Mouse (Mus musculus) forebrain, embryonic 16.5 days (tissue): ENCODE measurements around the gene Skp2. TPM values are rescaled to one million over a fixed set of nuclear protein-coding genes. Genes with fewer than 3 reads are reported as not detected.

ENCODE experiments used
- ATAC-seq: fragments of 200-750 bp; cut with Nextera tagmentation; 2 replicates; pipeline ENCODE4 v1.8.0; 2017; ENCODE audit warnings: mild to moderate bottlenecking, moderate library complexity
- H3K27ac ChIP-seq: fragments of 300-500 bp; sonication (generic); 2 replicates; pipeline ENCODE4 v1.5.1; 2014; ENCODE audit warnings: low read length, control low read depth
- H3K27me3 ChIP-seq: fragments of 300-500 bp; sonication (generic); replicated peaks from 2 replicates; pipeline ENCODE4 v1.6.1; 2014; ENCODE audit warnings: low read length; ENCODE audit not compliant: control insufficient read depth, insufficient read depth
- H3K36me3 ChIP-seq: fragments of 300-500 bp; sonication (generic); 2 replicates; pipeline ENCODE4 v1.6.1; 2014; ENCODE audit not compliant: control insufficient read depth, insufficient read depth
- H3K4me1 ChIP-seq: fragments of 300-500 bp; sonication (generic); replicated peaks from 2 replicates; pipeline ENCODE4 v1.6.1; 2014; ENCODE audit warnings: low read length; ENCODE audit not compliant: control insufficient read depth, insufficient read depth
- H3K4me2 ChIP-seq: fragments of 300-500 bp; sonication (generic); 2 replicates; pipeline ENCODE4 v1.6.1; 2014; ENCODE audit warnings: mild to moderate bottlenecking, low read length, control low read depth
- H3K4me3 ChIP-seq: fragments of 300-500 bp; sonication (generic); replicated peaks from 2 replicates; pipeline ENCODE4 v1.5.1; 2014; ENCODE audit warnings: mild to moderate bottlenecking, low read length, control low read depth
- H3K9ac ChIP-seq: fragments of 300-500 bp; sonication (generic); replicated peaks from 2 replicates; pipeline ENCODE4 v1.6.1; 2014; ENCODE audit warnings: low read depth, low read length, control low read depth
- H3K9me3 ChIP-seq: fragments of 300-500 bp; sonication (generic); 2 replicates; pipeline ENCODE4 v1.6.1; 2016; ENCODE audit warnings: low read length; ENCODE audit not compliant: control insufficient read depth
- WGBS: fragments of 180-500 bp; shearing (Covaris S2); extraction: QIAGEN DNeasy Blood & Tissue Kit; methylation state at CpG from one replicate; pipeline ENCODE4 v1.1.7; 2014; 5-methylcytosine and 5-hydroxymethylcytosine counted together
- polyA plus RNA-seq: library from polyadenylated mRNA; unstranded; fragments of >200 nt; fragmentation: Nextera tagmentation; extraction: Ambion mirVana; gene quantifications from 2 replicates; pipeline ENCODE4 v1.2.1, GENCODE M21; 2015

Skp2 gene
- polyA plus RNA-seq, 1 experiment from 2014 or later, result 35.0 TPM

GRCm38 (mm10) chr15:9094366-9094750 is 60.9 kb downstream of the Skp2 start:
- Histone ChIP-seq H3K27ac (no peak overlapping the region), H3K36me3 (peaks cover 7% of the 10 kb centered on the region), H3K4me2 (peak overlapping the region; percentile 24), H3K27me3 (no peaks in the 10 kb centered on the region), H3K9me3 (no peaks in the 10 kb centered on the region), H3K9ac (0 out of 2 replicates have a peak overlapping the region, but pooled peaks have one; percentile 15), H3K4me3 (0 out of 2 replicates have a peak overlapping the region, but pooled peaks have one; percentile 17), H3K4me1 (peaks cover 6% of the 10 kb centered on the region)
- WGBS, result 17% methylated on average over 13 of the region's 13 CpGs
- peak; percentile 95 for ATAC-seq

- no peak overlapping the region for H3K4me3 ChIP-seq
- no peaks in the 10 kb centered on the region for H3K27me3 ChIP-seq
- no peak overlapping the region for H3K9ac ChIP-seq
- peaks cover 6% of the 10 kb centered on the region for H3K4me1 ChIP-seq
- 80% methylated on average over 11 of the region's 11 CpGs for WGBS
- H3K4me2 ChIP-seq, result no peak overlapping the region
- peaks cover 7% of the 10 kb centered on the region for H3K36me3 ChIP-seq
- no peaks in the 10 kb centered on the region for H3K9me3 ChIP-seq
- ATAC-seq, result peak; percentile 37; the same call in 1 of the 2 replicates
- H3K27ac ChIP-seq, result no peak overlapping the region
Observed at GRCm38 (mm10) chr15:9093598-9094365, 61.4 kb downstream of the Skp2 start.

GRCm38 (mm10) chr15:9090662-9091061 is 64.6 kb downstream of the Skp2 start:
- Histone ChIP-seq H3K4me1 (peaks cover 6% of the 10 kb centered on the region), H3K27me3 (no peaks in the 10 kb centered on the region), H3K36me3 (peaks cover 7% of the 10 kb centered on the region), H3K4me3 (no peak overlapping the region), H3K9ac (no peak overlapping the region), H3K27ac (no peak overlapping the region), H3K9me3 (no peaks in the 10 kb centered on the region), H3K4me2 (no peak overlapping the region)
- no peak for ATAC-seq
- WGBS, result 95% methylated on average over 5 of the region's 5 CpGs

- no peak for ATAC-seq
- Histone ChIP-seq H3K9me3 (no peaks in the 10 kb centered on the region), H3K4me2 (no peak overlapping the region), H3K4me1 (peaks cover under 1% of the 10 kb centered on the region; the same call in 1 of the 2 replicates), H3K27me3 (no peaks in the 10 kb centered on the region), H3K36me3 (peaks cover 7% of the 10 kb centered on the region), H3K9ac (no peak overlapping the region), H3K4me3 (no peak overlapping the region), H3K27ac (no peak overlapping the region)
- 12% methylated on average over 2 of the region's 2 CpGs for WGBS
Observed at GRCm38 (mm10) chr15:9089136-9089720, 66.0 kb downstream of the Skp2 start.

- Histone ChIP-seq H3K4me1 (no peaks in the 10 kb centered on the region), H3K4me2 (no peak overlapping the region), H3K27me3 (no peaks in the 10 kb centered on the region), H3K27ac (no peak overlapping the region), H3K36me3 (peaks cover 7% of the 10 kb centered on the region; the same call in 1 of the 2 replicates), H3K4me3 (no peak overlapping the region), H3K9me3 (no peaks in the 10 kb centered on the region), H3K9ac (no peak overlapping the region)
- WGBS, result 74% methylated on average over 8 of the region's 8 CpGs
- no peak for ATAC-seq
Observed at GRCm38 (mm10) chr15:9088683-9089072, 66.5 kb downstream of the Skp2 start.

- Histone ChIP-seq H3K9ac (no peak overlapping the region), H3K4me2 (no peak overlapping the region), H3K27ac (no peak overlapping the region), H3K4me1 (no peaks in the 10 kb centered on the region), H3K9me3 (no peaks in the 10 kb centered on the region), H3K36me3 (peaks cover 4% of the 10 kb centered on the region; the same call in 1 of the 2 replicates), H3K4me3 (no peak overlapping the region), H3K27me3 (no peaks in the 10 kb centered on the region)
- no peak for ATAC-seq
- WGBS, result 82% methylated on average over 17 of the region's 17 CpGs
Observed at GRCm38 (mm10) chr15:9087895-9088682, 67.1 kb downstream of the Skp2 start.

GRCm38 (mm10) chr15:9087421-9087820 is 67.8 kb downstream of the Skp2 start:
- Histone ChIP-seq H3K4me2 (no peak overlapping the region), H3K9me3 (no peaks in the 10 kb centered on the region), H3K4me3 (no peak overlapping the region), H3K36me3 (peaks cover 4% of the 10 kb centered on the region; the same call in 1 of the 2 replicates), H3K4me1 (no peaks in the 10 kb centered on the region), H3K27ac (no peak overlapping the region), H3K9ac (no peak overlapping the region), H3K27me3 (no peaks in the 10 kb centered on the region)
- 73% methylated on average over 5 of the region's 5 CpGs for WGBS
- no peak for ATAC-seq

GRCm38 (mm10) chr15:9086813-9087212 is 68.4 kb downstream of the Skp2 start:
- no peak overlapping the region for H3K4me3 ChIP-seq
- H3K9me3 ChIP-seq, result no peaks in the 10 kb centered on the region
- H3K4me2 ChIP-seq, result no peak overlapping the region
- H3K4me1 ChIP-seq, result no peaks in the 10 kb centered on the region
- H3K9ac ChIP-seq, result no peak overlapping the region
- H3K27ac ChIP-seq, result no peak overlapping the region
- no peak for ATAC-seq
- WGBS, result 52% methylated on average over 11 of the region's 11 CpGs
- no peaks in the 10 kb centered on the region for H3K27me3 ChIP-seq
- H3K36me3 ChIP-seq, result peaks cover 4% of the 10 kb centered on the region; the same call in 1 of the 2 replicates

GRCm38 (mm10) chr15:9082753-9083152 is 72.5 kb downstream of the Skp2 start:
- no peak overlapping the region for H3K9ac ChIP-seq
- H3K36me3 ChIP-seq, result no peaks in the 10 kb centered on the region
- no peaks in the 10 kb centered on the region for H3K4me1 ChIP-seq
- no peaks in the 10 kb centered on the region for H3K27me3 ChIP-seq
- H3K4me2 ChIP-seq, result no peak overlapping the region
- ATAC-seq, result no peak
- H3K9me3 ChIP-seq, result no peaks in the 10 kb centered on the region
- H3K4me3 ChIP-seq, result no peak overlapping the region
- no peak overlapping the region for H3K27ac ChIP-seq
- 92% methylated on average over 9 of the region's 9 CpGs for WGBS
